Mouse (Mus musculus) intestine, embryonic 15.5 days (tissue): ENCODE measurements around the gene Gm20479. TPM values are rescaled to one million over a fixed set of nuclear protein-coding genes. Genes with fewer than 3 reads are reported as not detected.
A peak's percentile ranks its signal among the peaks of the same experiment; 100 is the strongest.

Source experiments
- ATAC-seq: fragments of 200-750 bp; cut with Nextera tagmentation; 2 replicates; pipeline ENCODE4 v1.8.0; 2017; ENCODE audit warnings: moderate TSS enrichment, moderate library complexity
- H3K27ac ChIP-seq: fragments of 300-500 bp; sonication (generic); 2 replicates; pipeline ENCODE4 v1.5.1; 2015; ENCODE audit warnings: mild to moderate bottlenecking, inconsistent platforms
- H3K27me3 ChIP-seq: fragments of 300-500 bp; sonication (generic); replicated peaks from 2 replicates; pipeline ENCODE4 v1.6.1; 2015; ENCODE audit warnings: inconsistent platforms
- H3K36me3 ChIP-seq: fragments of 300-500 bp; sonication (generic); 2 replicates; pipeline ENCODE4 v1.6.1; 2015; ENCODE audit warnings: inconsistent platforms
- H3K4me1 ChIP-seq: fragments of 300-500 bp; sonication (generic); replicated peaks from 2 replicates; pipeline ENCODE4 v1.6.1; 2015; ENCODE audit warnings: inconsistent platforms
- H3K4me2 ChIP-seq: fragments of 300-500 bp; sonication (generic); replicated peaks from 2 replicates; pipeline ENCODE4 v1.6.1; 2015; ENCODE audit warnings: mild to moderate bottlenecking, inconsistent platforms
- H3K4me3 ChIP-seq: fragments of 300-500 bp; sonication (generic); replicated peaks from 2 replicates; pipeline ENCODE4 v1.5.1; 2015; ENCODE audit warnings: inconsistent platforms
- H3K9ac ChIP-seq: fragments of 300-500 bp; sonication (generic); 2 replicates; pipeline ENCODE4 v1.6.1; 2015; ENCODE audit warnings: inconsistent platforms
- H3K9me3 ChIP-seq: fragments of 300-500 bp; sonication (generic); 2 replicates; pipeline ENCODE4 v1.6.1; 2016; ENCODE audit warnings: inconsistent platforms
- WGBS: fragments of 180-500 bp; shearing (Covaris S2); methylation state at CpG from one replicate; pipeline ENCODE4 v1.1.7; 2015; 5-methylcytosine and 5-hydroxymethylcytosine counted together
- polyA plus RNA-seq: library from polyadenylated mRNA; unstranded; fragments of >200 nt; fragmentation: Nextera tagmentation; extraction: Ambion mirVana; gene quantifications from 2 replicates; pipeline ENCODE4 v1.2.1, GENCODE M21; 2015

Gm20479 gene
- polyA plus RNA-seq, 1 experiment from 2014 or later = 1.8 TPM

DNA sequence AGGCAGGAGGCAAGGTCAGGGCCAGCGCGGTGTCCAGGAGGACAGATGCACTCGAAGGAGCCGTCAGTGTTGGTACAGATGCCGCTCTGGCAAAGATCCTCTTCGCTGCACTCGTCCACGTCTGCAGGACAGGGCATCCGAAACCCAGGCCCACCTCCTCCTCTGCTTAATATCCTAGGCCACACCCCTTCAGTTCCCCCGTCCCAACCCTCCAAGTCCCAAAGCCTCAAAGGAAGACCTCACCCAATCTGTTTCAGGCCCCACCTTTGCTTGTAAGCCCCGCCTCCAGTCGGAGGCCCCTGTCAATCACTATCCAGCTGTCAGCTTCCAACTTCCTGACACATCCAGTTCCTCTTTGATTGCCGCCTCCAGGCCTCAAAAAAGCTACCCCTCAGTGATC, 34.9 kb downstream of the Gm20479 start:
- H3K4me2 ChIP-seq = 0 out of 2 replicates have a peak overlapping the region, but pooled peaks have one; percentile 9
- H3K9me3 ChIP-seq = no peaks in the 10 kb centered on the region
- no peak overlapping the region for H3K27ac ChIP-seq
- no peak for ATAC-seq
- peaks cover 15% of the 10 kb centered on the region for H3K27me3 ChIP-seq
- no peak overlapping the region for H3K4me3 ChIP-seq
- H3K4me1 ChIP-seq = peaks cover 12% of the 10 kb centered on the region
- peaks cover 7% of the 10 kb centered on the region; the same call in 1 of the 2 replicates for H3K36me3 ChIP-seq
- 32% methylated on average over 13 of the region's 13 CpGs for WGBS
- no peak overlapping the region for H3K9ac ChIP-seq

DNA sequence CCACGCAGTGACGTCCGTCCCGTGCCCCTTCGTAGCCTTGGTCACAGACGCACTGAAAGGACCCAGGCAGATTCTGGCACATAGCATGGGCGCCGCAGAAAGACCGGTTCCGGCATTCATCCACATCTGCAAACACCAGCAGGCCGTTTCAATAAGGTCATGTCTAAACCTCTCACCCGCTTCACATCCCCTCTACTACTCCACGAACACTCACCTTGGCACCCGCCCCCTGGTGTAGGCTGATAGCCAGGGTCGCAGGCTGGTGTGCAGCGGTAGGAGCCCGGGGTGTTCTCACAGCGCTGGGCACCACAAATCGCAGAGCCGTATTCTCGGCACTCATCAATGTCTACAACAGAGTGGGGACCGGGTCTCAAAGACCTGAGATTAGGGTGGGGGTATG, 37.8 kb downstream of the Gm20479 start:
- H3K4me1 ChIP-seq = no peaks in the 10 kb centered on the region
- no peak overlapping the region for H3K4me2 ChIP-seq
- no peaks in the 10 kb centered on the region for H3K9me3 ChIP-seq
- H3K27ac ChIP-seq = no peak overlapping the region
- H3K9ac ChIP-seq = no peak overlapping the region
- no peaks in the 10 kb centered on the region for H3K27me3 ChIP-seq
- H3K4me3 ChIP-seq = no peak overlapping the region
- H3K36me3 ChIP-seq = peaks cover 9% of the 10 kb centered on the region; the same call in 1 of the 2 replicates
- ATAC-seq = no peak
- WGBS = 92% methylated on average over 22 of the region's 22 CpGs

DNA sequence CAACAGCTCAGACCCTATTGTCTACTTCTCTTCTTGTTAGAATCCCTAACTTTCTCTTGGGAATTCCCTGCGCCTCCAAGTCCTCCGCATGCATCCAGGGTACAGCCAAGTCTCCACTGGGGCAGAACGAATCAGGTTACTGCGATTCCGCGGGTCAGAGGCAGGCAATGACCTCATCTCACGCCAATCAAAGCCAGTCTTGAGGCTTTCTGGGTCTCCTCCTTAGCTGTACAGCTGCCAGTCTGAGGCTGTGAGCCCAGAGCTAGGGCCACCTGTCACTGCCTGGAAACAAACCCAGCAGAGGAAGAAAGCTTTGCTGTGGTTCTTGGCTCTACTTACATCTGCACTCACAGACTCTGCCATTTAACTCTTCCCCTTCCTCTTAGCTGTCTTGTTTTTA, 41.3 kb downstream of the Gm20479 start:
- Histone ChIP-seq H3K4me3 (no peak overlapping the region), H3K9ac (no peak overlapping the region), H3K9me3 (no peaks in the 10 kb centered on the region), H3K36me3 (peaks cover 11% of the 10 kb centered on the region; the same call in 1 of the 2 replicates), H3K27me3 (no peaks in the 10 kb centered on the region), H3K4me1 (no peaks in the 10 kb centered on the region), H3K27ac (no peak overlapping the region), H3K4me2 (no peak overlapping the region)
- ATAC-seq = no peak
- WGBS = 56% methylated on average over 7 of the region's 7 CpGs

DNA sequence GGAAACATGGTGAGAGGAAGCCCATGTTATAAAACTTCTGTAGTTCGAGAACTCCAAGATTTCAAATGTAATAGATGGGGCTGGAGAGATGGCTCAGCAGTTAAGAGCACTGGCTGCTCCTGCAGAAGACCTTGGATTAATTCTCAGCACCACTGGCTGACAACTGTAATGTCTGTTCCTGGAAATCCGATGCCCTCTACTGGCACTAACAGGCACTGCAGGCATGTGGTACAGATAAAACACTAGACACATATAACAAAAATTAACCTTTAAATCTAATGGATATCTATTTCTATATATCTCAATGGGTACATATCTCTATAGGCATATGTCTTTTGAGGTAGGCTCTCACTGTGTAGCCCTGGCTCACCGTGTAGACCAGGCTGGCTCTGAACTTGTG, 42.8 kb downstream of the Gm20479 start:
- Histone ChIP-seq H3K27me3 (no peaks in the 10 kb centered on the region), H3K9ac (no peak overlapping the region), H3K9me3 (no peaks in the 10 kb centered on the region), H3K4me2 (no peak overlapping the region), H3K36me3 (peaks cover 11% of the 10 kb centered on the region), H3K27ac (no peak overlapping the region), H3K4me1 (peaks cover 7% of the 10 kb centered on the region; the same call in 1 of the 2 replicates), H3K4me3 (no peak overlapping the region)
- no peak for ATAC-seq
- 85% methylated on average over 3 of the region's 3 CpGs for WGBS

DNA sequence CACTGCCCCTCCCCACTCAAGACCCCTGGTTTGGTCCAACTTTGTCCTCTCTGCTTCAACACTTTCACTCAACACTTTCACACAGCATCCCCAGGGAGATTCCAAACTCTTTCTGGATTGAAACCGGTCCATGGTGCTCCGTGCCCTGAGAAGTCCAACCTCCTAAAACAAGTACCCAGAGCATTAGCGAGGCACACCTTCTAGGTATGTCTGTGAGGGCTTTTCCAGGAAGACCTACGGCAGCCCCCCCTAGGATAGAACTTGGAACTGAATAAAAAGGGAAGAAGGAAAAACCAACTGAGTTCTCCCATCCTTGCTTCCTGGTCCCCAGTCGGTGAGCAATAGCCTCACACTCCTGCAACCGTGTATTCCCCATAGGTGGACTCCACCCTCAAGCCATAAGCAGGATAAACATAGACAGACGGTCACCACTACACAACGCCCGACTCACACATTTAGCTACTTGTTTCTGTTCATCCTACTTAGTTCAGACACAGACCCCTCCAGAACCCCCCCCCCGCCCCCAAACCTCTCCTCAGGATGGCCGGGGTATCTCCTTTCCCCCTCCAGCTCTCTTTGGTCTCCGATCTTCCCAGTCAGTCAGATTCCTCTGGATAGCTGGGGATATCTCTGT, 45.5 kb downstream of the Gm20479 start:
- no peak for ATAC-seq
- no peaks in the 10 kb centered on the region for H3K27me3 ChIP-seq
- H3K4me1 ChIP-seq = peaks cover 7% of the 10 kb centered on the region; the same call in 1 of the 2 replicates
- H3K4me3 ChIP-seq = no peak overlapping the region
- peaks cover 11% of the 10 kb centered on the region for H3K36me3 ChIP-seq
- no peak overlapping the region for H3K27ac ChIP-seq
- no peak overlapping the region for H3K9ac ChIP-seq
- 89% methylated on average over 12 of the region's 12 CpGs for WGBS
- no peak overlapping the region for H3K4me2 ChIP-seq
- no peaks in the 10 kb centered on the region for H3K9me3 ChIP-seq

DNA sequence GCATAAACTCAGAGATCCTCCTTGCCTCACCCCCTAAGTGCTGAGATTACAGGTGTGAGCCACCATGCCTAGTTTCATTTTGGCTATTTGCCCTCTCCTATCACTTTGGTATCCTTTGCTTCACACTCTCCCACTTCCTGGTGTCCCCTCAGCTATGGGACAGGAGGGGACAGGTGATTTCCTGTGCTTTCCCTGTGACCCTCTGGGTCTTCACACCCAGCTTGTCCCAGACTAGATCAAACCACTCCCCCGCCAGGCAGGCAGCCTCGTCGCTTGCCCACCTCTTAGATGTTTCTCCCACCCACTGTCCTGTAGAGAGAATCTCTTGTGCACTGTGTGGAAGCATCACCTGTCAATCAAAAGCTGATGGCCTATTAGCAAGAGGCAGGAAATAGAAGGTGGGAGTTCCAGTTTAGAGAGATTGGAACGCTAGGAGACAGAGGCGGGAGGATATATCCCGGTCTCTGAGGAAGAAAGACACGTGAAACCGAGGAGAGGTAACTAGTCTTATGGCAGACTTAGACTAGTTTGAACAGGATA, 46.2 kb downstream of the Gm20479 start:
- H3K4me2 ChIP-seq = no peak overlapping the region
- H3K36me3 ChIP-seq = peaks cover 11% of the 10 kb centered on the region
- WGBS = 51% methylated on average over 8 of the region's 8 CpGs
- H3K27me3 ChIP-seq = no peaks in the 10 kb centered on the region
- ATAC-seq = no peak
- H3K9ac ChIP-seq = no peak overlapping the region
- no peak overlapping the region for H3K27ac ChIP-seq
- no peak overlapping the region for H3K4me3 ChIP-seq
- no peaks in the 10 kb centered on the region for H3K9me3 ChIP-seq
- peaks cover 7% of the 10 kb centered on the region; the same call in 1 of the 2 replicates for H3K4me1 ChIP-seq

DNA sequence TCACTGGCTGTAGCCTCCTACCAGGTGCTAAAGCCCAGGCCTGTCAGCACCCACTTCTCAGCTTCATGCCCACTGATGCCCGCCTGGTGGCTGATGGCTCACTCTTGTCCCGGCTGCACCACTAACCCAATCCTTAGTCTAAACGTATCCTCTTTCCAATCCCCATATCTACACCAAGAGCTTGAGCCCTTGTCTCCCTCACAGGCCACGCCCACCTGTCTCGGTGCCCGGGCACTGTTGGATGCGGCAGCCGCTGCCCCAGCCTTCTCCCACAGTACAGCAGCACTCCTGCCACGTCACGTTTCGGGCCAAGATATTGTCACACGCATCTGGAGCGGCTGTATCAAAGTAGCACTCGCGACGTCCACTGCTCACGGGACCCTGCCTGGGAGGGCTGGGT, 46.9 kb downstream of the Gm20479 start:
- peak; percentile 34 for ATAC-seq
- Histone ChIP-seq H3K27me3 (no peaks in the 10 kb centered on the region), H3K4me2 (peak overlapping the region; percentile 41), H3K36me3 (peaks cover 12% of the 10 kb centered on the region), H3K9ac (no peak overlapping the region; the same call in 1 of the 2 replicates), H3K9me3 (no peaks in the 10 kb centered on the region), H3K4me3 (no peak overlapping the region), H3K27ac (no peak overlapping the region), H3K4me1 (peaks cover 7% of the 10 kb centered on the region; the same call in 1 of the 2 replicates)
- 14% methylated on average over 17 of the region's 17 CpGs for WGBS

DNA sequence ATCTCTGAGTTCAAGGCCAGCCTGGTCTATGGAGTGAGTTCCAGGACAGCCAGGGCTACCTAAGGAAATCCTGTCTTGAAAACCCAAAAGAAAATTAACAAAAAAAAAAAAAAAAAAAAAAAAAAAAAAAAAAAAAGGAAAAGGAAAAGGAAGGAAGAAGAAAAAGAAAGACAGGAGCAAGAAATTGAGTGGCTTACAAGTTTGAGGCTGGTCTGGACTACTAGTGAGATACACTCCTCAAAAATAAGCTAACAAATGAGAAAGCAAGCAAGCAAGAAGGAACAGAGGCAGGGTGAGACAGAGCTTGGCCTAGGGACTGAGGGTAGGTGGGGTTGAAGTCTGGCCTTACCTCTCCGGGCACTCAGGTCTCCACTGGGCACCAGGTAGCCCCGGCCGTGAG, 47.4 kb downstream of the Gm20479 start:
- peaks cover 7% of the 10 kb centered on the region; the same call in 1 of the 2 replicates for H3K4me1 ChIP-seq
- peak overlapping the region; percentile 41; the same call in 1 of the 2 replicates for H3K4me2 ChIP-seq
- 76% methylated on average over 3 of the region's 3 CpGs for WGBS
- H3K27ac ChIP-seq = no peak overlapping the region
- H3K36me3 ChIP-seq = peaks cover 14% of the 10 kb centered on the region
- H3K4me3 ChIP-seq = no peak overlapping the region
- 0 out of 2 replicates have a peak, but pooled peaks have one; percentile 13 for ATAC-seq
- H3K27me3 ChIP-seq = no peaks in the 10 kb centered on the region
- H3K9me3 ChIP-seq = no peaks in the 10 kb centered on the region
- no peak overlapping the region for H3K9ac ChIP-seq

DNA sequence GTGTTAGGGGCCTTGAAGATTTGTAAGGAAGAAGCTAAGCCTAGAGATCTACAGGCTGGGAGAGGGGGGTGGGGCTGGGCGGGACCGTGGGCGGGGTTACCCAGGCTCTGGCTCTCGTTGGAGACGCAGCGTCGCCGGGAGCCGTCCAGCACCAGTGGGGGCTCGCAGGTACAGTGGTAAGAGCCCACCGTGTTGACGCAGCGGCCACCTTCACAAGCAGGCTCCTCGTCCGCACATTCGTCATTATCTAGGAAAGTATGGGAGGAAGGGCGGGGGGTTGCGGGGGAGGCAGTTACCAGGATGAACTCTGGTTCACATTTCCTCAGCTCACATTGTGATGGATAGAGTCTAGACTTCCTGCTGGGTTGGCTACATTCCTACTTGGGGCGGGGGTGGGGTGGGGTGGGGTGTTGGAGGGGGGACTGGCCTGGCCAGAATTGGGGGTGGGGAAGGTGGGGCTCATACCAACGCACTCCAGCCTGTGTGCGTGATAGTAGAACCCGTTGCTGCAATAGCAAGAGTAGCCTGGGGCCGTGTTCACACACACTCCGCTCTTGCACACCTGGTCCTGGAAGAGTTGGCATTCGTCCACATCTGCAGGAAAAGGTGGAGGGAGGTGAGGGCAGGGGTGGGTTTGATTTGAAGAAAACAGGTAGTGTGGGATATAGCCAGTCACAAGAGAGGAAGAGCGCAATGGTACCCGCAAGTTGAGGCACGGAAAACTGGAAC, 48.2 kb downstream of the Gm20479 start:
- no peak overlapping the region for H3K27ac ChIP-seq

DNA sequence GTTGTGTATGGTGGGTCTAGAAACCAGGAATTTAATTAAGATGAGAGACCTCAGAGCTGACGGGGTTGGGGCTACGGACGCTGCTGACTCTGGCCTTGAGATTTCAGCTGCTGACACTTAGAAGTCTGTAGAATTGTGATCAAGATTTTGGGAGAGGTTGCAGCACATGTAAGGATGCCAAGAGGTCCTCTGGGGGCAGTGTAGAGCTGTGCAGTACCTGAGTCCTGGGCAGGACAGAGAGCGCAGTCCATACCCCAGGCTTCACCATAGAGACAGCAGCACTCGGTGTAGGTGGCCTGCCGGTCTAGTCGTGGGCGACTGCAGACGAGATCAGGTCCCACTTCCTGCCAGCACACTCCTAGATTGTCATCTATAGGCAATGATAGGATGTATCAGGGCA, 49.7 kb downstream of the Gm20479 start:
- H3K27me3 ChIP-seq = no peaks in the 10 kb centered on the region
- no peak overlapping the region for H3K9ac ChIP-seq
- H3K36me3 ChIP-seq = peaks cover 3% of the 10 kb centered on the region; the same call in 1 of the 2 replicates
- no peak for ATAC-seq
- H3K4me1 ChIP-seq = peaks cover 7% of the 10 kb centered on the region; the same call in 1 of the 2 replicates
- H3K9me3 ChIP-seq = no peaks in the 10 kb centered on the region
- WGBS = 76% methylated on average over 9 of the region's 9 CpGs
- H3K27ac ChIP-seq = no peak overlapping the region
- H3K4me2 ChIP-seq = no peak overlapping the region
- H3K4me3 ChIP-seq = no peak overlapping the region

More for the DNA sequence above, 48.2 kb downstream of the Gm20479 start:
- Histone ChIP-seq H3K4me3 (peak overlapping the region; percentile 30), H3K9ac (no peak overlapping the region), H3K36me3 (peaks cover 8% of the 10 kb centered on the region), H3K4me1 (peaks cover 7% of the 10 kb centered on the region; the same call in 1 of the 2 replicates), H3K9me3 (no peaks in the 10 kb centered on the region), H3K27me3 (no peaks in the 10 kb centered on the region), H3K4me2 (peak overlapping the region; percentile 63)
- ATAC-seq = peak; percentile 80
- WGBS = 12% methylated on average over 28 of the region's 28 CpGs

DNA sequence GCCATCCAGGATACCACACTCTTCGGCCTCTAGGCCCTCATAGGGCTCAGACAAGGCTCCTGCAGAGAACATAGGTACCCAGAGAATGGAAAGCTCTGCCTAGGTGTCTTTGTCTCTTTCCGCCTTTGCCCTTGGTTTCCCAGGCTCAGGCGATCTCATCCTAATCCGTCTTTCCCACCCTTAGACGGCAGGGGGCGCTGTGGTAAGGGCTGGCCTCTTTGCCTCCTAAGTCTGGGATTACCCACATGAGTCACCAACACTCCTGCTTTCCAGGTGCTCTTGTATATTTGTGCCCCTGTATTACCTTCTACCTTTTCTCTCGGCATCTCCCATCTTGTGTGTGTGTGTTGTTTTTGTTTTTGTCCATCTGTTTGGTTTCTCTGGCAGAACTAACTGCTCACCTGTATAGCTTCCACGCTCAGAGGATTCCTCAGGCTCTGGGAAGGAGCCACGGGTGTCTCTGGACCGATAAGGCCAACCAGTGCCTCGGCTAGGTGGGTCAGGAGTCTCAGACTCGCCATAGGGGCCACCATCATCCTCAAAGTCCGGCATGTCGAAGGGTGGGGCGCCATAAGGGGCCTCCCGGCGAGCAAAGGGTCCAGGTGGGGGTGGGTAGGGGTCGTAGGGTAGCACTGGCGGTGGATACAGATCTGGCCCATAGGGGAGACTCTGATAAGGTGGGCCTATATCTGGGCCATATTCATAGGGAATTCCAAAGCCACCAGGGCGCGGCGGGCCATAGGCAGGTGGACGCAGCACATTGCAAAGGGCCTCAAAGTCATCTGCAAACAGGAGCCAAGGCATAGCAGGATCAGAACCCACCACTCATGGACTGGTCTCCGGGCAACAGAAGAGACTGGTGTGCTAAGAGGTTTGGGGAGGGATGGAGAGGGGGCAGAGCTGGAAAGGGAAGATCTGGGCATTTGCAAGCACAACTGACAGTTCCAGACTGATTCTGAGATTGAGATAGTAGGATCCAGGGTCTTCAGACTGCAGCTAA, 50.8 kb downstream of the Gm20479 start:
- Histone ChIP-seq H3K27ac (no peak overlapping the region), H3K27me3 (no peaks in the 10 kb centered on the region), H3K4me3 (no peak overlapping the region), H3K9ac (no peak overlapping the region), H3K4me1 (peaks cover 11% of the 10 kb centered on the region; the same call in 1 of the 2 replicates), H3K9me3 (no peaks in the 10 kb centered on the region), H3K36me3 (peaks cover 3% of the 10 kb centered on the region; the same call in 1 of the 2 replicates), H3K4me2 (no peak overlapping the region)
- ATAC-seq = no peak
- WGBS = 75% methylated on average over 24 of the region's 24 CpGs
